Mouse (Mus musculus) heart, adult 2 months (tissue): Measurements from ENCODE around the gene Acvrl1. TPM values are rescaled to one million over a fixed set of nuclear protein-coding genes. Genes with fewer than 3 reads are reported as not detected.

Experiments used
- DNase-seq, 2 experiments: peaks; one replicate each; pipeline ENCODE4 v3.0.0; 2021
- H3K27ac ChIP-seq: fragments of 200-600 bp; 2 replicates; pipeline ENCODE4 v1.8.1; 2022
- H3K27me3 ChIP-seq: fragments of 200-500 bp; 2 replicates; pipeline ENCODE4 v1.6.1; 2012; ENCODE audit warnings: mild to moderate bottlenecking, low read length, inconsistent platforms, mixed read lengths; ENCODE audit not compliant: control insufficient read depth, insufficient read depth
- H3K36me3 ChIP-seq: fragments of 200-500 bp; 2 replicates; pipeline ENCODE4 v1.6.1; 2012; ENCODE audit warnings: low read length, inconsistent platforms; ENCODE audit not compliant: control insufficient read depth, insufficient read depth
- H3K4me1 ChIP-seq: fragments of 200-500 bp; 2 replicates; pipeline ENCODE4 v1.6.1; 2011; ENCODE audit warnings: low read length; ENCODE audit not compliant: control insufficient read depth, insufficient read depth
- H3K4me3 ChIP-seq: fragments of 200-600 bp; 2 replicates; pipeline ENCODE4 v1.8.1; 2022
- H3K79me2 ChIP-seq: fragments of 200-500 bp; replicated peaks from 2 replicates; pipeline ENCODE4 v1.6.1; 2012; ENCODE audit warnings: mild to moderate bottlenecking, inconsistent platforms, low read length, moderate library complexity, mixed read lengths; ENCODE audit not compliant: control insufficient read depth, insufficient read depth
- H3K9ac ChIP-seq: fragments of 200-500 bp; 2 replicates; pipeline ENCODE4 v1.6.1; 2012; ENCODE audit warnings: low read depth, mild to moderate bottlenecking, control low read depth, inconsistent platforms, low read length, mixed read lengths
- CTCF ChIP-seq: fragments of 200-600 bp; IDR thresholded peaks from 2 replicates; pipeline ENCODE4 v1.8.1; 2022; ENCODE audit warnings: antibody characterized with exemption, mild to moderate bottlenecking, moderate library complexity
- EP300 ChIP-seq: fragments of 200-500 bp; IDR thresholded peaks from 2 replicates; pipeline ENCODE4 v1.6.1; 2011; ENCODE audit warnings: low read depth, low read length, control low read depth; ENCODE audit not compliant: insufficient read depth
- POLR2A ChIP-seq: fragments of 200-500 bp; IDR thresholded peaks from 2 replicates; pipeline ENCODE4 v1.6.1; 2011; ENCODE audit warnings: mild to moderate bottlenecking, low read depth, low read length, control low read depth; ENCODE audit not compliant: insufficient read depth
- WGBS: fragments of 180-500 bp; shearing (Covaris S2); methylation state at CpG from one replicate; pipeline ENCODE4 v1.1.7; 2018; 5-methylcytosine and 5-hydroxymethylcytosine counted together
- intact Hi-C: fragments of 180-260 bp; cut with DNase I; formaldehyde crosslinking; loops from one replicate; pipeline ENCODE4 v1.15.1; 2025
- polyA plus RNA-seq: library from polyadenylated mRNA; depleted of rRNA; stranded (reverse); fragments of >200 nt; gene quantifications from 2 replicates; pipeline ENCODE4 v1.2.3, GENCODE M21; 2012
- total RNA-seq, 2 experiments: library from RNA; stranded (reverse); gene quantifications; 2 replicates each; pipeline ENCODE4 v1.2.3; 2021

Gene Acvrl1
- total and polyA plus RNA-seq, 3 experiments = 24.1 to 35.0 (median 29.5) TPM

GRCm38 (mm10) chr15:101175613-101176283 lies 47.4 kb downstream of the Acvrl1 start:
- TF ChIP-seq CTCF (no peak), EP300 (no peak), POLR2A (no peak)
- WGBS = 25% methylated on average over 17 of the region's 17 CpGs
- no peak overlapping the region; the same call in 1 of the 2 replicates for H3K4me3 ChIP-seq
- H3K27me3 ChIP-seq = no peaks in the 10 kb centered on the region
- intact Hi-C loops = no loop called here
- H3K79me2 ChIP-seq = peaks cover 2% of the 10 kb centered on the region
- H3K4me1 ChIP-seq = peaks cover 16% of the 10 kb centered on the region
- no peaks in the 10 kb centered on the region; the same call in 1 of the 2 replicates for H3K36me3 ChIP-seq
- no peak for DNase-seq
- H3K27ac ChIP-seq = peak overlapping the region; percentile 78
- peak overlapping the region; percentile 51 for H3K9ac ChIP-seq

- H3K27ac ChIP-seq = peak overlapping the region; percentile 78
- no peak overlapping the region for H3K9ac ChIP-seq
- DNase-seq = no peak
- H3K79me2 ChIP-seq = peaks cover 2% of the 10 kb centered on the region
- WGBS = 22% methylated on average over 3 of the region's 3 CpGs
- no peaks in the 10 kb centered on the region; the same call in 1 of the 2 replicates for H3K36me3 ChIP-seq
- H3K4me3 ChIP-seq = no peak overlapping the region
- TF ChIP-seq CTCF (no peak), EP300 (no peak), POLR2A (no peak)
- H3K4me1 ChIP-seq = peaks cover 19% of the 10 kb centered on the region
- intact Hi-C loops = no loop called here
- H3K27me3 ChIP-seq = no peaks in the 10 kb centered on the region
These were observed 48.0 kb downstream of the Acvrl1 start for GRCm38 (mm10) chr15:101176284-101176680.

DNA sequence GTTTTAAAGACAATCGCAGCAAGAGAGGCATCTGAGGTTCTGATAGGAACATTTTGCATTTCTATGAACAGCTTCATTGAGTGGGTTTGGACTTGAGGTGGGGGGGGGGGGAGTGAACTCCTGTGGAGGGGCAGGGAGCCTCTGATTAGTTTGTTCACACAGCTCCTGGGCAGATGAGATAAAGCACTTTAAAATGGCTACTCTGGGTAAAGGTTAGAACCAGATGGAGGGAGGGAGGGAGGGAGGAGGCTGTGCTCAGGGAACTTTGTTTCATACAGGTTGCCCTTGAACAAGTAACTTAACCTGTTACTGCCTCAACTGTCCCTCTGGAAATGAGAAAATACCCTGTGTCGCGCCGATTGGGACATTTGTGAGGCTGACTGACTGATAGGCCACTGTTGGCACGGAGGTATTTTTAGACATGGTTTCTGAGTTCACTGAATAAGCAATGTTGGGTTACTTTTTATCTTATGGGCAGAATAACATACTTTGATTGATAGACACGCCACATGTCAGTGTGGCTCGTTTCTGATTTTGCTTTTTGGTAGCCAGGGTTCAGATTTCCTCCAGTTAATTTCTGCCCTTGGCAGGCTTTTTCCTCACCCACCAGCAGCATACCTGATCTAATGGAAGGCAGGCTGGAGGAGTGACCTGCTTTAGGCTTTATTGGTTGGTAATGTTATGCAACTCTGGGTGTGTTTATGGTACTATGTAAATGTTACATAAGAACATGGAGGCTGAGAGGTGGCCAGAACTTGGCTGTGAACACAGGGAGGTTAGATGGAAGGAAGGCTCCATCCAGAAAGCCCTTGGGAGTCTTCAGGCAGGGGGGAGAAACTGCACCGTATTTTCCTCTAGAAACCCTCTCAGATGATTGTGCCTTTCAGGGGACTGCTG lies 48.7 kb downstream of the Acvrl1 start:
- TF ChIP-seq POLR2A (no peak), EP300 (no peak), CTCF (no peak)
- peaks cover 23% of the 10 kb centered on the region for H3K4me1 ChIP-seq
- no peak overlapping the region for H3K4me3 ChIP-seq
- H3K27me3 ChIP-seq = no peaks in the 10 kb centered on the region
- no peak for DNase-seq
- no peaks in the 10 kb centered on the region; the same call in 1 of the 2 replicates for H3K36me3 ChIP-seq
- 41% methylated on average over 8 of the region's 8 CpGs for WGBS
- H3K27ac ChIP-seq = peak overlapping the region; percentile 78
- intact Hi-C loops = no loop called here
- peaks cover 2% of the 10 kb centered on the region for H3K79me2 ChIP-seq
- H3K9ac ChIP-seq = no peak overlapping the region; the same call in 1 of the 2 replicates

DNA sequence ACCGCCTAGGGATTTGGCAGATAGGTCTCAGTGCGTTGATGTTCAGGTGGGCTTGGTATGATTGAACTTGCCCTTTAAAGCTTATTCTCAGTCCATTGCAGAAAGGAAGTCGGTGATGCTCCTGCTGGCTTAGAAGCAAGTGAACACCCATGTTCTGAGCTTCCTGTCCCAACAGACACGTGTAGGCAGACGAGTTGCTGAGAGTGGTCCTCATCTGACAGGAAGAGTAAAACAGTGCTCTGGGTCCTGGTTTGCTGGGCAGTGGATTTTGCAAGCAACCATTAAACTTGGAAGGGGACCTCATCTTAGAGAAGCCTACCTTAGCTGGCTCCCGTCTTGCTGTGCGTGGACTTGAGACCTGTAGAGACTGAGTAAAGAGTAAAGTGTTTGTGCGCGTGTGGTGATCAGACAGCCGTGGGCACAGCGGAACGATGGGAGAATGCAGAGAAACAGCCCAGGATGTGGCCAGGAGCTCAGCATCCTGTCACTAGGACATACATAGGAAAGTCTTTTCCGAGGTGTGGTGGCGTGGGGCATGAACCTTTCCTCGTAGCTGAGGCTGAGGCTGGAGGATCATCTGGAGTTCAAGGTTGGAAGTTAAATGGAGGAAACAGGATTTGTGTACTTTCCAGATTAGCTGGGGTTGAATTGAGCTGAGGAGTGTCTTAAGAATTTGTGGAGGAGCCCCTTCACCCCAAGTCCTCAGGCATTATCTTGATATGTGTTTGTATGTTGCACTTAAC lies 52.2 kb downstream of the Acvrl1 start:
- Histone ChIP-seq H3K36me3 (no peaks in the 10 kb centered on the region; the same call in 1 of the 2 replicates), H3K4me1 (peaks cover 22% of the 10 kb centered on the region), H3K79me2 (peaks cover 8% of the 10 kb centered on the region), H3K9ac (no peak overlapping the region), H3K27ac (no peak overlapping the region), H3K27me3 (no peaks in the 10 kb centered on the region), H3K4me3 (no peak overlapping the region)
- intact Hi-C loops = no loop called here
- no peak for TF ChIP-seq POLR2A
- no peak for TF ChIP-seq CTCF
- no peak for TF ChIP-seq EP300
- no peak for DNase-seq
- WGBS = 58% methylated on average over 15 of the region's 15 CpGs

DNA sequence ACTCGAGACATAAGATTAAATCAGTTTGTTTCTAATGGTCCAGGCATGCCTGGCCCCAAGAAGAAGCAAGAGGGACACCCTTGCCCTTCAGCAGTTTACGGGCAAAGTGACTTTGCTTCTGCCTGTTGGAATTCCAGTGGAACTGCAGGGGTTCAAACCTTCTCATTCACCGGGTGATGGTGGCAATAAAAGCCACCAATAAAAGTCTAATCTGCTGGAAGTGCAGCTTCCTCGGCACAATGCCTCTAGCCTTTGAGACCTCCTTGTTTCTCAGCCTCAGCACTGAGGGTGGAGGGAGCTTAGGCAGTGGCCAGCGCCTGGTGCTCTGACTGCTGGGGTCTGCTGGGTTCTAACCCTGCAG lies 52.8 kb downstream of the Acvrl1 start:
- Histone ChIP-seq H3K79me2 (peaks cover 8% of the 10 kb centered on the region), H3K4me1 (peaks cover 22% of the 10 kb centered on the region), H3K27me3 (no peaks in the 10 kb centered on the region), H3K27ac (peak overlapping the region; percentile 3; the same call in 1 of the 2 replicates), H3K4me3 (no peak overlapping the region), H3K9ac (no peak overlapping the region), H3K36me3 (no peaks in the 10 kb centered on the region; the same call in 1 of the 2 replicates)
- TF ChIP-seq POLR2A (no peak), CTCF (no peak), EP300 (no peak)
- DNase-seq = no peak
- WGBS = 57% methylated on average over 5 of the region's 5 CpGs
- intact Hi-C loops = no loop called here
